Mouse (Mus musculus) bone marrow, adult 2 months (tissue): Measurements from ENCODE around the gene Map4k4.

ENCODE experiments used
- CTCF ChIP-seq: fragments of 200-500 bp; IDR thresholded peaks from 2 replicates; pipeline ENCODE4 v1.5.1; 2011; ENCODE audit warnings: low read length, control low read depth; ENCODE audit not compliant: control insufficient read depth, insufficient read depth
- POLR2A ChIP-seq: fragments of 200-500 bp; IDR thresholded peaks from 2 replicates; pipeline ENCODE4 v1.6.1; 2011; ENCODE audit warnings: low read depth, mild to moderate bottlenecking, control low read depth, low read length, borderline replicate concordance; ENCODE audit not compliant: control insufficient read depth

DNA sequence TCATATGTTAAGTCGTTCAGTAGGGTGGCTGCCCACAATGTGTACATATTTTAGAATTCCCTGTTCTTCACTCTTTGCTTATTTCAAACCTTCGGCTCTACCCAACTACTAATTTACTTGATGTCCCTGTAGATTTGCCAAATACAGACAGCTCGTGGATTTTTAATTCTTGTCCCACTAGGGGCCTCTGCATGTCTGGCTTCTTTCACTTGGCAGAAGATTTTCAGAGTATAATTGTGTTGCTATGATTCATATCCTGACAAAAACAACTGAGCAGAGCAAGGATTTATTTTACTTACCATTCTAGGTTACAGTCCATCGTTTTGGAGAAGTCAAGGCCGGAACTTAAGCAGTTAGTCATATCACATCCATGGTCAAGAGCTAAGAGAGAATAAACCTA is 152.4 kb downstream of the Map4k4 start:
- TF ChIP-seq POLR2A, result no peak
- TF ChIP-seq CTCF, result no peak
